Mouse (Mus musculus) small intestine, adult 2 months (tissue): Measurements from ENCODE around the gene Gpr162.

Source experiments
- CTCF ChIP-seq: fragments of 200-500 bp; IDR thresholded peaks from 2 replicates; pipeline ENCODE4 v1.5.1; 2012; ENCODE audit warnings: low read depth, mild to moderate bottlenecking, control low read depth, inconsistent platforms, low read length, moderate library complexity, mixed read lengths; ENCODE audit not compliant: insufficient replicate concordance, insufficient read length; ENCODE audit errors: extremely low read depth
- POLR2A ChIP-seq: fragments of 200-500 bp; IDR thresholded peaks from 2 replicates; pipeline ENCODE4 v1.6.1; 2012; ENCODE audit warnings: low read depth, mild to moderate bottlenecking, control low read depth, inconsistent platforms, low read length, moderate library complexity

- no peak for TF ChIP-seq POLR2A
- no peak for TF ChIP-seq CTCF
Measured at GRCm38 (mm10) chr6:124866560-124866959, 2.8 kb upstream of the Gpr162 start.
